Mouse (Mus musculus): ENCODE data around the gene Prrc2a. TPM values are rescaled to one million over a fixed set of nuclear protein-coding genes. Genes with fewer than 3 reads are reported as not detected.

Gene Prrc2a
- 206 and 213 TPM in 2 replicates for polyA plus RNA-seq (2016; fragmentation: Nextera tagmentation; extraction: Ambion mirVana)

- ATAC-seq (ENCODE audit: low FRiP score), result peak; percentile 95
- Histone ChIP-seq H3K4me3 (peak within 1 kb of the TSS; percentile 99), H3K4me1 (peaks cover 33% of the 10 kb centered on the region), H3K36me3 (peaks cover 23% of the 10 kb centered on the region), H3K27ac (peak within 1 kb of the TSS; percentile 98), H3K27me3 (no peaks in the 10 kb centered on the region), H3K9ac (peak within 1 kb of the TSS; percentile 100), H3K9me3 (replicated peaks) (no peaks in the 10 kb centered on the region), H3K4me2 (replicated peaks) (peak within 1 kb of the TSS; percentile 93)
- 1% methylated on average over 67 of the region's 89 CpGs for whole genome bisulfite sequencing
These were observed at the start of gene Prrc2a for GRCm38 (mm10) chr17:35164568-35165450. Gene Prrc2a (minus strand): TSS chr17:35164897.

DNA sequence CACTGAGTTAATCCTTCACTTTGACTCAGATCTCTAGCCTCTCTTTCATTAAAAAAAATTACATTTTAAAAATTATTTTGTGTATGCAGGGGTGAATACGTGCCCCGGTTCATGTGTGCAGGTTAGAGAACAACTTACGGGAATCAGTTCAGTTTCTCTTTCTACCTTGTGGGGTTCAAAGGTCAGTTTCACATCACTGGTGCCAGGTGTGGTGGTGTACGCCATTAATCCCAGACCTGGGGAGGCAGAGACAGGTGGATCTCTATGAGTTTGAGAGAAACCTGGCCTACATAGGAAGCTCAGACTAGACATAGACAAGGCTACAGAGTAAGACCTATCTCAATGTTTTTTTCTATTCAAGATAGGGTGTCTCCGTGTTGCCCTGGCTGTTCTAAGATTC, 48.4 kb upstream of the Prrc2a start:
- Histone ChIP-seq H3K9ac (no peak overlapping the region), H3K36me3 (no peaks in the 10 kb centered on the region), H3K4me3 (no peak overlapping the region), H3K4me1 (no peaks in the 10 kb centered on the region), H3K4me2 (replicated peaks) (no peak overlapping the region), H3K27me3 (no peaks in the 10 kb centered on the region; the same call in 1 of the 2 replicates), H3K27ac (no peak overlapping the region), H3K9me3 (replicated peaks) (no peaks in the 10 kb centered on the region)
- 92% methylated on average over 5 of the region's 5 CpGs for WGBS
- no peak for ATAC-seq (ENCODE audit: low FRiP score)

DNA sequence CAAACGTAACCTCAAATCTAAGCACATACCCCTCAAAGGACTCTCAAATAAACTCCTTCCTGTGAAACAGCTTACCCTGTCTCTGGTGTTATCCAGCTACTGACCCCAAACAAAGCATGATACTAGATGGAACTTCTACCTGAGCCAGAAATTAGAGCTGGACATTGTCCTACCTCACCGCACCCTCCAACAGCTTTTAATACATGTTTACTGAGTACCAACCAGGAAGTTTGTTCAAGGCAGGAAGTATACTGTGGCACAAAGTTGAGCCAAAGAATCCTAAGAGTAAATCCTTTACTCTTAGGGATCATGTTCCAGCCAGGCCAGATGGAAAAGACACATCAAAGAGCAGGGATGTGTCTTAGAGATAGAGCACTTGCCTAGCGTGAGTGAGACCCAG, 45.9 kb upstream of the Prrc2a start:
- Histone ChIP-seq H3K27ac (no peak overlapping the region), H3K27me3 (no peaks in the 10 kb centered on the region; the same call in 1 of the 2 replicates), H3K9me3 (replicated peaks) (no peaks in the 10 kb centered on the region), H3K4me2 (replicated peaks) (no peak overlapping the region), H3K4me1 (no peaks in the 10 kb centered on the region), H3K4me3 (no peak overlapping the region), H3K9ac (no peak overlapping the region), H3K36me3 (no peaks in the 10 kb centered on the region)
- no peak for ATAC-seq (ENCODE audit: low FRiP score)
- WGBS, result 86% methylated on average over 3 of the region's 3 CpGs

DNA sequence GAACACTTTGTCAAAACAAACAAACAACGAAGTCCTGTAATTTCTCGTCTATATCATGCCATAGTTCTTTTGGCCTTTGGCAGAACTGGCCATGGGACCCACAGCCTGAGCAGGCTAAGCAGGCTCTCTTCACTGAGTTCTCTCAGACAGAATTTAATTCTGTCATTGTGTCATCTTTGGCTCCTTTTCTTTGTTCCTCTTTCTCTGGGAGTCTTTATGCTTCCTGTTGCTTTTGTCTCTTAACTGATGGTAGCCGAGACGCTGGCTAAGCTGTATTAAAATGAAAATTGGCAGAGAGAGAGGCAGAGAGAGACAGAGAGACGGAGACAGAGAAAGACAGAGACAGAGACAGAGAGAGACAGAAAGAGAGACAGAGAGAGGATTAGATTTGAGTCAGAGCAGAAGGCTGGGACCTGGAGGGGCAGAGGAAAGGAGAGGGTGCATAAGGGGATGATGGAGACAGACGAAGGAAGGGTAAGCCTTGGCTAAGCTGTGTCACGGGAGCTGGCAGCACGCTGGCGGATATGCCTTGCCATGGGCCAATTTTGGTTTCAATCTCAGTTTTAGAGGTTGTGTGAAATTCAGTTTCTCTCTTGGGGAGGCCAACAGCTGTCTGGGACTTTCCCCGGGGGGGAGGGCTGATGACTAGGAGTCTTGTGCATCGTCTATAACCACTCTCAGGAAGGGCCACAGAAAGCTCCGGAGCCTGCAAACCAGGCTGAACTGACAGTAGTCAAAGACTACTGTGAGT, 45.3 kb upstream of the Prrc2a start:
- no peaks in the 10 kb centered on the region for H3K9me3 ChIP-seq (replicated peaks)
- no peaks in the 10 kb centered on the region for H3K36me3 ChIP-seq
- ATAC-seq (ENCODE audit: low FRiP score), result no peak
- H3K27ac ChIP-seq, result no peak overlapping the region
- WGBS, result 76% methylated on average over 12 of the region's 12 CpGs
- H3K4me1 ChIP-seq, result no peaks in the 10 kb centered on the region
- no peak overlapping the region for H3K4me2 ChIP-seq (replicated peaks)
- peaks cover 5% of the 10 kb centered on the region for H3K27me3 ChIP-seq
- H3K4me3 ChIP-seq, result no peak overlapping the region
- H3K9ac ChIP-seq, result no peak overlapping the region

GRCm38 (mm10) chr17:35205380-35205769, 40.7 kb upstream of the Prrc2a start:
- H3K27ac ChIP-seq, result no peak overlapping the region
- no peaks in the 10 kb centered on the region for H3K4me1 ChIP-seq
- peaks cover 42% of the 10 kb centered on the region for H3K27me3 ChIP-seq
- WGBS, result 57% methylated on average over 10 of the region's 10 CpGs
- ATAC-seq (ENCODE audit: low FRiP score), result no peak
- H3K9ac ChIP-seq, result 0 out of 2 replicates have a peak overlapping the region, but pooled peaks have one; percentile 18
- no peak overlapping the region for H3K4me3 ChIP-seq
- H3K36me3 ChIP-seq, result no peaks in the 10 kb centered on the region
- H3K9me3 ChIP-seq (replicated peaks), result no peaks in the 10 kb centered on the region
- H3K4me2 ChIP-seq (replicated peaks), result no peak overlapping the region

DNA sequence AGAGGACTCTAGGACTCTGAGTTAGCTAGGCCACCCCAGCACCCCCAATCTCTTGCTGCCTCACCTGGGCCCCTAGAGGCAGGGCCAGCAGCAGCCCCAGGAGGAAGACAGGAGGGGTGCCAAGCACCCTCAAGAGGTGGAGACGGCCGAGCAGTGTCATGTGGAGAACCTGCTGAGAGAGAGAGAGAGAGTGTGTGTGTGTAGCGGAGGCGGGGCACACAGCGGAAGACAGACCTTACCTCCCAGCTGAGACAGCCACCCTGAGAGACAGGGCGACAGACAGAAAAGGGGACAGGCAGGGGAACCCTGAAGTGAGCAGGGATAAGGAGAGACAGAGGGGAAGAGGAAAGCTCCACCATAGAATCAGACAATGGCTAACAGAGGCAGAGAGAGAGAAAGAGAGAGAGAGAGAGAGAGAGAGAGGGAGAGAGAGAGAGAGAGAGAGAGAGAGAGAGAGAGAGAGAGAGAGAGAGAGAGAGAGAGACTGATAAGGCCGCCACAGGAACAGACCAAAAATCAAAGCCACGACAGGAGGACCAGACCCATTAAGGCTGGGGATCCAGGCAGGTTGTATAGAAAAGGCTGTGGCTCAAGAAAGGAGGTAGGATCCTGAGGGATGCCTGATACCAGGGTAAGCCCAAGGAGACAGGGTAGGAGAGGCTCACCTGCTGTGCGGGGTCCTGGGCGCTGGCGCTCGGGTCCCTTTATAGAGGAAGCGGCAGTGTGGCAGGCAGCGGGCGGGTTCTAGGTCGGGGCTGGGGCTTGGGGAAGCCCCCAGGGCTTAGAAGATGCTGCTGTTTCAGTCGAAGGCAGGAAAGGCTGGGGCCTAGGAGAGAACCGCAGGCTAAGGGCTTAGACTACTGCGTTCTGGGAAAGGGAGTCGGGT, 40.0 kb upstream of the Prrc2a start, which contains the start of gene Lta:
Gene Lta (minus strand): TSS at position 858 of the 886 bp plus-strand sequence.
- Histone ChIP-seq H3K4me2 (replicated peaks) (no peak within 1 kb of the TSS), H3K36me3 (no peaks in the 10 kb centered on the region), H3K4me1 (no peaks in the 10 kb centered on the region), H3K4me3 (no peak within 1 kb of the TSS), H3K9ac (0 out of 2 replicates have a peak within 1 kb of the TSS, but pooled peaks have one; percentile 18), H3K27ac (no peak within 1 kb of the TSS), H3K27me3 (peaks cover 45% of the 10 kb centered on the region), H3K9me3 (replicated peaks) (no peaks in the 10 kb centered on the region)
- no peak for ATAC-seq (ENCODE audit: low FRiP score)
- WGBS, result 27% methylated on average over 20 of the region's 20 CpGs

DNA sequence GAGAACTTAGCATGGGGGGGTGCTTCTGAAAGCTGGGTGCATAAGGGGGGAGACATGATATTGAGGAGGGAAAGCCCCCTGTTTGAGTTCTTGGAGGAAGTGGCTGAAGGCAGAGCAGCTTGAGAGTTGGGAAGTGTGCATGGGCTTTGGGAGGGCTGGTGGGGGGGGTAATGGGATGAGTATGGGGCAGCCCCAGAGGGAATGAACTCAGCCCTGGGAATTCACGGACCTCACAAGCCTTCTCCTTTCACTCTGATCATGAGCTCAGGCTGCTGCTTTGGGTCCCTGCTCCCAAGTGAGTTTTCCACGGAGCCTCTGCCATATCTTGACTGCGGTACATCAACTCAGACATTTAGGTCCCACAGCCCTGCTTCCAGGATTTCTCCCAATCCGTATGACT, 37.7 kb upstream of the Prrc2a start:
- ATAC-seq (ENCODE audit: low FRiP score), result no peak
- no peaks in the 10 kb centered on the region for H3K9me3 ChIP-seq (replicated peaks)
- H3K9ac ChIP-seq, result no peak overlapping the region
- no peaks in the 10 kb centered on the region for H3K4me1 ChIP-seq
- H3K27me3 ChIP-seq, result peaks cover 56% of the 10 kb centered on the region
- 82% methylated on average over 4 of the region's 4 CpGs for WGBS
- H3K27ac ChIP-seq, result no peak overlapping the region
- H3K4me2 ChIP-seq (replicated peaks), result no peak overlapping the region
- no peak overlapping the region for H3K4me3 ChIP-seq
- no peaks in the 10 kb centered on the region for H3K36me3 ChIP-seq

DNA sequence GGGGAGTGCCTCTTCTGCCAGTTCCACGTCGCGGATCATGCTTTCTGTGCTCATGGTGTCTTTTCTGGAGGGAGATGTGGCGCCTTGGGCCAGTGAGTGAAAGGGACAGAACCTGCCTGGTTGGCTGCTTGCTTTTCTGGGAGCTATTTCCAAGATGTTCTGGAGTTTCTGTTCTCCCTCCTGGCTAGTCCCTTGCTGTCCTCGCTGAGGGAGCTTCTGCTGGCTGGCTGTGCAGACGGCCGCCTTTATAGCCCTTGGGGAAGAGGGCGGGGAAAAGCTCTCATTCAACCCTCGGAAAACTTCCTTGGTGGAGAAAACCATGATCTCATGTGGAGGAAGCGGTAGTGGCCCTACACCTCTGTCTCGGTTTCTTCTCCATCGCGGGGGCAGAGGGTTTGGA, 37.1 kb upstream of the Prrc2a start, which contains the start of gene Tnf:
Gene Tnf (minus strand): TSS at position 221 of the 400 bp plus-strand sequence.
- no peak for ATAC-seq (ENCODE audit: low FRiP score)
- Histone ChIP-seq H3K9ac (no peak within 1 kb of the TSS), H3K9me3 (replicated peaks) (no peaks in the 10 kb centered on the region), H3K4me2 (replicated peaks) (no peak within 1 kb of the TSS), H3K27ac (no peak within 1 kb of the TSS), H3K4me1 (no peaks in the 10 kb centered on the region), H3K27me3 (peaks cover 61% of the 10 kb centered on the region), H3K4me3 (no peak within 1 kb of the TSS), H3K36me3 (no peaks in the 10 kb centered on the region)
- 45% methylated on average over 13 of the region's 13 CpGs for WGBS

DNA sequence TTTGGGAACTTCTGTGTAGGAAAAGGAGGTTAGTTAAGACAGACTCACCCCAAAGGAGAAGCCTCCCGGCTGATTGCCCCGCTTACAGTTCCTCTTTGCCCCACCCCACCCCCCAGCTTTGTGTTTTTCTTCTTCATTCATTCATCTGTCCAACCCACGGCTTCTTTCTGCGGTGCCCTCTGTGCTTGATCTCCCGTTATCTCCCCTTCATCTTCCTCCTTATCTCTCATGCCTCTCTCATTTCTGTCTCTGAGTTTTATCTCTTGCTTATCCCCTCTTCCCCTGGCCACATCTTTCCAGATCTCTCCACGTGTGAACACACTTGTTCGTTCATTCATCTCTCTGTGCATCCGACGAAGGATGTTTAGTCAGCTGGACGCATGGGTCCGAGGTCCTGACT, 36.4 kb upstream of the Prrc2a start:
- 77% methylated on average over 11 of the region's 11 CpGs for WGBS
- Histone ChIP-seq H3K4me1 (peaks cover 2% of the 10 kb centered on the region; the same call in 1 of the 2 replicates), H3K4me3 (no peak overlapping the region), H3K4me2 (replicated peaks) (no peak overlapping the region), H3K27ac (no peak overlapping the region), H3K36me3 (no peaks in the 10 kb centered on the region), H3K27me3 (peaks cover 68% of the 10 kb centered on the region), H3K9ac (no peak overlapping the region), H3K9me3 (replicated peaks) (no peaks in the 10 kb centered on the region)
- ATAC-seq (ENCODE audit: low FRiP score), result no peak

GRCm38 (mm10) chr17:35200398-35200797, 35.7 kb upstream of the Prrc2a start:
- WGBS, result 91% methylated on average over 11 of the region's 11 CpGs
- Histone ChIP-seq H3K27ac (no peak overlapping the region), H3K27me3 (peaks cover 75% of the 10 kb centered on the region)

DNA sequence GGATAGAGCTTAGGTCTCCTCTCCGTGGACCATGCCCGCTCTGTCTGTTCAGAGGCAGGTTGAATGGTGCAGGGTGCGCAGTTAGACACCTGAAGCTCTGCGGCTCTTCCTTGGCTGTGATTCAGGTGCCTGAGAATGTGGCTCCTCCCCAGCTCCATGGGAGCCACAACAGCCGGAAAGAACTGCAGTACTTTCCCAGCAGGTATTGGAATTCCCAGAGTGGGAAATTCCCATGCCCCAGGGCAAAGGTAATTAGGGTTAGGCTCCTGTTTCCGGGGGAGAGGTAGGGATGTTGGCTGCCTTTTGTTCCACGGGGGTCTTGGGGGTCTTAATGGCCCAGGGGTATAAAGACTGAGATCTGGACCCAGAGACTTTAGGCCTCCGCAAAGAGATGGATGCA, 34.2 kb upstream of the Prrc2a start:
- H3K9me3 ChIP-seq (replicated peaks), result no peaks in the 10 kb centered on the region
- H3K27me3 ChIP-seq, result peaks cover 78% of the 10 kb centered on the region
- no peak overlapping the region for H3K4me3 ChIP-seq
- no peak overlapping the region for H3K9ac ChIP-seq
- no peaks in the 10 kb centered on the region for H3K36me3 ChIP-seq
- no peak overlapping the region for H3K4me2 ChIP-seq (replicated peaks)
- WGBS, result 31% methylated on average over 8 of the region's 8 CpGs
- H3K27ac ChIP-seq, result no peak overlapping the region
- peaks cover 18% of the 10 kb centered on the region for H3K4me1 ChIP-seq
- ATAC-seq (ENCODE audit: low FRiP score), result no peak

More at GRCm38 (mm10) chr17:35200398-35200797, 35.7 kb upstream of the Prrc2a start:
- Histone ChIP-seq H3K9me3 (replicated peaks) (no peaks in the 10 kb centered on the region), H3K36me3 (no peaks in the 10 kb centered on the region), H3K4me3 (no peak overlapping the region), H3K4me2 (replicated peaks) (no peak overlapping the region), H3K4me1 (peaks cover 9% of the 10 kb centered on the region), H3K9ac (no peak overlapping the region)
- no peak for ATAC-seq (ENCODE audit: low FRiP score)
